8 mouse cellular contexts compared by ENCODE assay signal in the genomic region with DNA sequence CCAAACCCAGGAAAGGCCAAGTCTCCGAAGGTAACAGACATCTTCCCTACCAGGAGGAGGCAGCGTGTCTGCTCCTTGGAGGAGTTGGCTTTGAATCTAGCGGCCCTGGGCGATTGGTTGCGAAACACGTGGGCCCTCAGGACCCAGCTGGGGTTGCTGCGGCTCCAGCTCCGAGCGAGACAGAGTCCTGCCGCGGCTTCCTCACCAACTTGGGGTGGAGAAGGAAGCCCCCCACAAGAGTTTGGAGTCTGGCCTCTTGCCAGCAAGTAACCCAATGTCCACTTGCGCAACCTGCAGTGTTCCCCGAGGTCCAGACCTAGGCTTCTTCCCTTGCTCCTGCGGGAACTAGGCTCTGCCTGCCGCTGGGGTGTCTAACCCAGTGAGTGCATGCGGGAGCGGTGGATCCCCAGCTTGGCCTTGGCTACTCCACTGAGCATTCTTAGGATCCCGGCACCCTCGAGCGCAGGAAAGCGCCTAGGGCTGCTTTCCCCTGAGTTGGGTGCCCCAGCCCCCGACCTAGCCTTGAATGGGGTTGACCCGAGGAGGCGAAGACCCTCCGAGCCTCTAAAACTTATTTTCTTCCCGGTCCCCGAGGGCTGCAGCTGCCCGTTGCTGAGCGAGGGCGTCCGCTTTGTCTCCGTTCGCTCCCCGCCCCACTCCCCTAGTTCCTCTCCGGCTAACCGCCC. TPM values are rescaled to one million over a fixed set of nuclear protein-coding genes. Genes with fewer than 3 reads are reported as not detected.
DNase-seq lines count a peak whose midpoint lies in the region; ATAC-seq lines count a peak whose summit lies in the region.

No protein-coding gene starts in this region.

- H3K4me1 ChIP-seq in embryonic facial prominence, embryonic 14.5 days (ENCODE audit: control insufficient read depth, insufficient read depth, low read length), result peaks cover 22% of the 10 kb centered on the region
- H3K4me1 ChIP-seq in heart, embryonic 12.5 days (replicated peaks), result peaks cover 45% of the 10 kb centered on the region
- peaks cover 57% of the 10 kb centered on the region for H3K4me1 ChIP-seq in kidney, embryonic 16.5 days (ENCODE audit: insufficient read depth, low read length)
- peaks cover 3% of the 10 kb centered on the region; the same call in 1 of the 2 replicates for H3K4me1 ChIP-seq in liver, embryonic 16.5 days (ENCODE audit: control insufficient read depth, low read depth, low read length)
- H3K4me1 ChIP-seq in neural tube, embryonic 12.5 days, result peaks cover 46% of the 10 kb centered on the region

- peaks cover 8% of the 10 kb centered on the region for H3K36me3 ChIP-seq in embryonic facial prominence, embryonic 14.5 days (ENCODE audit: control insufficient read depth, insufficient read depth, low read length)
- H3K36me3 ChIP-seq in heart, embryonic 12.5 days, result peaks cover 6% of the 10 kb centered on the region
- H3K36me3 ChIP-seq in kidney, embryonic 16.5 days (ENCODE audit: insufficient read depth, low read length), result peaks cover 7% of the 10 kb centered on the region
- no peaks in the 10 kb centered on the region for H3K36me3 ChIP-seq in liver, embryonic 16.5 days (ENCODE audit: control insufficient read depth, insufficient read depth)
- H3K36me3 ChIP-seq in neural tube, embryonic 12.5 days, result peaks cover 6% of the 10 kb centered on the region

- WGBS in embryonic facial prominence, embryonic 14.5 days, result 2% methylated on average over 28 of the region's 36 CpGs
- WGBS in heart, embryonic 12.5 days, result under 1% methylated on average over 34 of the region's 36 CpGs
- under 1% methylated on average over 34 of the region's 36 CpGs for WGBS in kidney, embryonic 16.5 days
- under 1% methylated on average over 34 of the region's 36 CpGs for WGBS in liver, embryonic 16.5 days (ENCODE audit: insufficient replicate concordance)
- under 1% methylated on average over 34 of the region's 36 CpGs for WGBS in neural tube, embryonic 12.5 days

- H3K27me3 ChIP-seq in embryonic facial prominence, embryonic 14.5 days (replicated peaks; ENCODE audit: control insufficient read depth, insufficient read depth, low read length), result no peaks in the 10 kb centered on the region
- H3K27me3 ChIP-seq in heart, embryonic 12.5 days (replicated peaks), result no peaks in the 10 kb centered on the region
- no peaks in the 10 kb centered on the region for H3K27me3 ChIP-seq in kidney, embryonic 16.5 days (ENCODE audit: insufficient read depth, low read length)
- peaks cover 31% of the 10 kb centered on the region for H3K27me3 ChIP-seq in liver, embryonic 16.5 days (ENCODE audit: control insufficient read depth, insufficient read depth, low read depth, low read length)
- H3K27me3 ChIP-seq in neural tube, embryonic 12.5 days (replicated peaks), result no peaks in the 10 kb centered on the region

- H3K9me3 ChIP-seq in embryonic facial prominence, embryonic 14.5 days (ENCODE audit: control insufficient read depth, low read length), result no peaks in the 10 kb centered on the region
- H3K9me3 ChIP-seq in heart, embryonic 12.5 days (replicated peaks), result no peaks in the 10 kb centered on the region
- H3K9me3 ChIP-seq in kidney, embryonic 16.5 days (ENCODE audit: low read length), result no peaks in the 10 kb centered on the region
- H3K9me3 ChIP-seq in liver, embryonic 16.5 days (replicated peaks; ENCODE audit: control insufficient read depth, low read length), result no peaks in the 10 kb centered on the region
- no peaks in the 10 kb centered on the region for H3K9me3 ChIP-seq in neural tube, embryonic 12.5 days

- peak overlapping the region; percentile 92 for H3K9ac ChIP-seq in embryonic facial prominence, embryonic 14.5 days (ENCODE audit: low read depth, low read length)
- H3K9ac ChIP-seq in heart, embryonic 12.5 days, result peak overlapping the region; percentile 95
- peak overlapping the region; percentile 94 for H3K9ac ChIP-seq in kidney, embryonic 16.5 days (replicated peaks; ENCODE audit: low read length)
- peak overlapping the region; percentile 67 for H3K9ac ChIP-seq in liver, embryonic 16.5 days (ENCODE audit: low read depth, low read length)
- peak overlapping the region; percentile 95 for H3K9ac ChIP-seq in neural tube, embryonic 12.5 days

- H3K27ac ChIP-seq in embryonic facial prominence, embryonic 14.5 days (replicated peaks; ENCODE audit: low read depth, low read length), result peak overlapping the region; percentile 97
- peak overlapping the region; percentile 94 for H3K27ac ChIP-seq in heart, embryonic 12.5 days (ENCODE audit: poor library complexity, severe bottlenecking)
- peak overlapping the region; percentile 96 for H3K27ac ChIP-seq in kidney, embryonic 16.5 days (ENCODE audit: low read length)
- H3K27ac ChIP-seq in liver, embryonic 16.5 days (ENCODE audit: low read length), result peak overlapping the region; percentile 86
- H3K27ac ChIP-seq in neural tube, embryonic 12.5 days, result peak overlapping the region; percentile 97

- H3K4me2 ChIP-seq in embryonic facial prominence, embryonic 14.5 days (ENCODE audit: low read depth, low read length), result peak overlapping the region; percentile 95
- peak overlapping the region; percentile 95 for H3K4me2 ChIP-seq in heart, embryonic 12.5 days
- H3K4me2 ChIP-seq in kidney, embryonic 16.5 days (replicated peaks; ENCODE audit: low read depth, low read length), result peak overlapping the region; percentile 77
- peak overlapping the region; percentile 79 for H3K4me2 ChIP-seq in liver, embryonic 16.5 days (ENCODE audit: low read depth, low read length)
- H3K4me2 ChIP-seq in neural tube, embryonic 12.5 days (replicated peaks), result peak overlapping the region; percentile 85

- peak; percentile 62 for ATAC-seq in embryonic facial prominence, embryonic 14.5 days (ENCODE audit: low read depth)
- ATAC-seq in heart, embryonic 12.5 days (ENCODE audit: insufficient number of reproducible peaks, low FRiP score), result peak; percentile 60
- peak; percentile 66 for ATAC-seq in kidney, embryonic 16.5 days (ENCODE audit: low FRiP score, low TSS enrichment)
- ATAC-seq in liver, embryonic 16.5 days (ENCODE audit: low read depth), result peak; percentile 37
- ATAC-seq in neural tube, embryonic 12.5 days (ENCODE audit: low FRiP score, low read depth), result peak; percentile 76

- H3K4me3 ChIP-seq in embryonic facial prominence, embryonic 14.5 days (ENCODE audit: low read depth, low read length), result peak overlapping the region; percentile 94
- peak overlapping the region; percentile 59 for H3K4me3 ChIP-seq in heart, embryonic 12.5 days
- H3K4me3 ChIP-seq in kidney, embryonic 16.5 days (ENCODE audit: low read length), result peak overlapping the region; percentile 93
- H3K4me3 ChIP-seq in liver, embryonic 16.5 days (ENCODE audit: low read depth, low read length), result peak overlapping the region; percentile 70
- peak overlapping the region; percentile 94 for H3K4me3 ChIP-seq in neural tube, embryonic 12.5 days

- DNase-seq in 416B (ENCODE audit: low read depth), result peak; percentile 92
- DNase-seq in adrenal gland, postnatal 25 days, result peak; percentile 63
- DNase-seq in embryonic facial prominence, embryonic 14.5 days (ENCODE audit: low spot score), result peak; percentile 94
- DNase-seq in testis, postnatal 14 days (ENCODE audit: low spot score), result peak; percentile 82

RNA-seq across cellular contexts. Expression of a gene that starts 0.5 kb away (rescaled TPM):
- total RNA-seq in adrenal gland, postnatal 25 days (2021), result 5.9 and 6.1 TPM in 2 replicates
- polyA plus RNA-seq in embryonic facial prominence, embryonic 14.5 days (2014; fragmentation: Nextera tagmentation; extraction: Ambion mirVana), result 9.5 TPM in 2 replicates
- 4.5 and 5.7 TPM in 2 replicates for polyA plus RNA-seq in heart, embryonic 12.5 days (2016; fragmentation: Nextera tagmentation; extraction: Ambion mirVana)
- 13.7 and 14.3 TPM in 2 replicates for polyA plus RNA-seq in kidney, embryonic 16.5 days (2015; fragmentation: Nextera tagmentation; extraction: Ambion mirVana)
- polyA plus RNA-seq in liver, embryonic 16.5 days (2015; fragmentation: Nextera tagmentation; extraction: Ambion mirVana), result 0.76 and 0.86 TPM in 2 replicates
- polyA plus RNA-seq in neural tube, embryonic 12.5 days (2016; fragmentation: Nextera tagmentation; extraction: Ambion mirVana), result 28.8 and 35.3 TPM in 2 replicates

RNA-seq across cellular contexts. Expression of a gene that starts 42.3 kb away (rescaled TPM):
- total RNA-seq in adrenal gland, postnatal 25 days (2021), result 20.3 and 26.6 TPM in 2 replicates
- 44.4 and 46.0 TPM in 2 replicates for polyA plus RNA-seq in embryonic facial prominence, embryonic 14.5 days (2014; fragmentation: Nextera tagmentation; extraction: Ambion mirVana)
- polyA plus RNA-seq in heart, embryonic 12.5 days (2016; fragmentation: Nextera tagmentation; extraction: Ambion mirVana), result 32.5 and 33.1 TPM in 2 replicates
- polyA plus RNA-seq in kidney, embryonic 16.5 days (2015; fragmentation: Nextera tagmentation; extraction: Ambion mirVana), result 40.3 and 44.6 TPM in 2 replicates
- polyA plus RNA-seq in liver, embryonic 16.5 days (2015; fragmentation: Nextera tagmentation; extraction: Ambion mirVana), result 29.5 and 32.2 TPM in 2 replicates
- polyA plus RNA-seq in neural tube, embryonic 12.5 days (2016; fragmentation: Nextera tagmentation; extraction: Ambion mirVana), result 29.2 and 30.1 TPM in 2 replicates

Comparison
In these comparisons a context has a peak if more than half of its experiments do, and no peak if none do; other contexts are left out.
1. Peak in every context shown above with its lines: DNase-seq, ATAC-seq, H3K4me3 ChIP-seq and H3K27ac ChIP-seq.